Comparison of ENCODE assay signal across 12 mouse cellular contexts in the genomic region with DNA sequence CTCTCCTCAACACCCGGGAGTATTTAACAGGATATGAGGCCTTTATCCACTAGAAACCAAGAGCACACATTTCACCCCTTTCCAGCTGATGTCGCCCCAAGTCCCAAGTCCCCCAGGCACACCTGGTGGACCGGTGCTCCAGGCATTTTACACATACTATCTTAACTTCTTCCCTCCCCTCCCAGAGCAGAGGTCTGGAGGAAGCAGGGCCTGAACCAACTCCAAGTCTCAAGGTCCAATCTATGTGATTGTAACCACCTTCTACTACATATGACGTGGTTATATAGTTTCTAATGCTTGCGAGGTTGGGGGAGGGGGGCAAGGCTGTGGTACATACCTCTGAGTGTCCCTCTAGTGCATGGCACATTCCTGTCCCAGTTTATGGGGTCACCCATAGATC.
"Had no signal": no experiment of that assay in that cellular context is flagged by ENCODE, and none has a peak within 500 bp of the region (broad histone marks: within the 10 kb centered on the region; RNA-seq: fewer than 3 reads in every experiment).

No protein-coding gene starts in this region.

- H3K4me2 ChIP-seq: limb, embryonic 12.5 days; liver, embryonic 15.5 days; midbrain, embryonic 13.5 days had no signal

- H3K27ac ChIP-seq: limb, embryonic 12.5 days; liver, embryonic 15.5 days; midbrain, embryonic 13.5 days had no signal

- DNase-seq: kidney, adult 11 months; kidney, postnatal 36 days; layer of hippocampus, adult 9-11 months; layer of hippocampus, postnatal 36 days; lung, adult 2 months; lung, postnatal 36 days; thymus, postnatal 36 days had no signal

- H3K36me3 ChIP-seq: limb, embryonic 12.5 days; liver, embryonic 15.5 days; midbrain, embryonic 13.5 days had no signal

- H3K4me3 ChIP-seq: limb, embryonic 12.5 days; liver, embryonic 15.5 days; midbrain, embryonic 13.5 days; myocyte had no signal

- ATAC-seq: lung, postnatal 0 days; midbrain, embryonic 13.5 days had no signal

- H3K9me3 ChIP-seq: limb, embryonic 12.5 days; liver, embryonic 15.5 days; midbrain, embryonic 13.5 days had no signal

- H3K9ac ChIP-seq: limb, embryonic 12.5 days; liver, embryonic 15.5 days; midbrain, embryonic 13.5 days had no signal
